Mouse (Mus musculus) hindbrain, embryonic 11.5 days (tissue): Measurements from ENCODE around the gene Rps12. TPM values are rescaled to one million over a fixed set of nuclear protein-coding genes. Genes with fewer than 3 reads are reported as not detected.

Experiments used
- ATAC-seq: fragments of 200-750 bp; cut with Nextera tagmentation; 2 replicates; pipeline ENCODE4 v1.8.0; 2017; ENCODE audit warnings: mild to moderate bottlenecking, moderate TSS enrichment, moderate library complexity; ENCODE audit not compliant: low FRiP score
- DNase-seq: peaks from one replicate; pipeline ENCODE4 v3.0.0-alpha.2; 2015; ENCODE audit warnings: low spot score
- H3K27ac ChIP-seq: fragments of 300-500 bp; sonication (generic); 2 replicates; pipeline ENCODE4 v1.5.1; 2014; ENCODE audit warnings: mild to moderate bottlenecking, low read depth, low read length
- H3K27me3 ChIP-seq: fragments of 300-500 bp; sonication (generic); 2 replicates; pipeline ENCODE4 v1.6.1; 2014; ENCODE audit warnings: mild to moderate bottlenecking, low read length, moderate library complexity, mixed read lengths; ENCODE audit not compliant: control insufficient read depth, insufficient read depth
- H3K36me3 ChIP-seq: fragments of 300-500 bp; sonication (generic); 2 replicates; pipeline ENCODE4 v1.6.1; 2014; ENCODE audit warnings: mild to moderate bottlenecking, low read length, moderate library complexity, mixed read lengths; ENCODE audit not compliant: control insufficient read depth, insufficient read depth
- H3K4me1 ChIP-seq: fragments of 300-500 bp; sonication (generic); replicated peaks from 2 replicates; pipeline ENCODE4 v1.6.1; 2014; ENCODE audit warnings: low read length, mixed read lengths; ENCODE audit not compliant: control insufficient read depth, insufficient read depth
- H3K4me2 ChIP-seq: fragments of 300-500 bp; sonication (generic); replicated peaks from 2 replicates; pipeline ENCODE4 v1.6.1; 2014; ENCODE audit warnings: mild to moderate bottlenecking, low read depth, low read length
- H3K4me3 ChIP-seq: fragments of 300-500 bp; sonication (generic); 2 replicates; pipeline ENCODE4 v1.5.1; 2014; ENCODE audit warnings: low read depth, low read length
- H3K9ac ChIP-seq: fragments of 300-500 bp; sonication (generic); 2 replicates; pipeline ENCODE4 v1.6.1; 2014; ENCODE audit warnings: low read depth, low read length
- H3K9me3 ChIP-seq: fragments of 300-500 bp; sonication (generic); 2 replicates; pipeline ENCODE4 v1.6.1; 2016; ENCODE audit warnings: low read length; ENCODE audit not compliant: control insufficient read depth
- WGBS: fragments of 180-500 bp; shearing (Covaris S2); extraction: QIAGEN DNeasy Blood & Tissue Kit; methylation state at CpG from one replicate; pipeline ENCODE4 v1.1.7; 2014; 5-methylcytosine and 5-hydroxymethylcytosine counted together
- polyA plus RNA-seq: library from polyadenylated mRNA; unstranded; fragments of >200 nt; fragmentation: Nextera tagmentation; extraction: Ambion mirVana; gene quantifications from 2 replicates; pipeline ENCODE4 v1.2.1, GENCODE M21; 2014

Rps12 gene
- polyA plus RNA-seq, 1 experiment from 2014 or later = 126 TPM

DNA sequence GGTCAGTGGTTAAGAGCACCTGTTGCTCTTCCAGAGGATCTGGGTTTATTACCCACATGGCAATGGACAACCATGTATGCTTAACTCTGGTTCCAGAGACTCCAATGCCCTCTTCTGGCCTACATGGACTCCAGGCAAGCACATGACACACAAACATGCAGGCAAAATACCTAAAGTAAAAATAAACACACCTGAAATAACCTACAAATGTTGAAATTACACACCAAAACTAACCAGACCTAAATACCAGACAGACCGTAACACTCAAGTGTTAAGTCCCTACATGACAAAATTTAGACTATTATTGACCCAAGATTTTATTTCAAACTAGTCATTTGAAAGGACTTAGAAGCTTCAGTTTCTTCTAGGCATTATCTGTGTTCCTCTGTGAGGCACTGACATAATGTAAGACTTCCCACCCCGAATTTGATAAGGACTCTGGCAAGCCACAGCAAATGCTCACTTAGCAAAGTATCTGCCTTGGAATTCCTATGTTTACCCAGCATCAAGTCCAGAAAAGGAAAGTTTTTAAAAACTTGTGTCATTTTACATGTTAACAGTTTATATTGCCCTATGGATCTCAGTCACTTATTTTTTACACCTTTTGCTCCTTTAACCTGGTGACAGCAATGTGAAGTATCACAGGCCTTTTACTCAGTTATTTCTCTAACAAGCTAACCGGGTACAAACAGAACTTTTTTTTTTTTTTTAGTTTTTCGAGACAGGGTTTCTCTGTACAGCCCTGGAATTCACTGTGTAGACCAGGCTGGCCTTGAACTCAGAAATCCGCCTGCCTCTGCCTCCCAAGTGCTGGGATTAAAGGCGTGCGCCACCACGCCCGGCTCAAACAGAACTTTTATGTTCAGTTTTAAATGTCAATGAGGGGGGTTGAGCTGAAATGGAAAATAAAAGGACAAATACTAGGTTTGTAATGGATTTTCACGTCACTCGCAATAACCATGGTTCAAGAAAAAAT, 5.0 kb downstream of the Rps12 start:
- Histone ChIP-seq H3K4me1 (peaks cover 3% of the 10 kb centered on the region; the same call in 1 of the 2 replicates), H3K9me3 (no peaks in the 10 kb centered on the region), H3K4me3 (no peak overlapping the region), H3K4me2 (no peak overlapping the region), H3K36me3 (0 out of 2 replicates have a peak, but pooled peaks cover 2% of the 10 kb centered on the region), H3K27me3 (no peaks in the 10 kb centered on the region), H3K27ac (no peak overlapping the region), H3K9ac (no peak overlapping the region)
- DNase-seq (no peak), ATAC-seq (no peak)
- WGBS = 86% methylated on average over 11 of the region's 11 CpGs

DNA sequence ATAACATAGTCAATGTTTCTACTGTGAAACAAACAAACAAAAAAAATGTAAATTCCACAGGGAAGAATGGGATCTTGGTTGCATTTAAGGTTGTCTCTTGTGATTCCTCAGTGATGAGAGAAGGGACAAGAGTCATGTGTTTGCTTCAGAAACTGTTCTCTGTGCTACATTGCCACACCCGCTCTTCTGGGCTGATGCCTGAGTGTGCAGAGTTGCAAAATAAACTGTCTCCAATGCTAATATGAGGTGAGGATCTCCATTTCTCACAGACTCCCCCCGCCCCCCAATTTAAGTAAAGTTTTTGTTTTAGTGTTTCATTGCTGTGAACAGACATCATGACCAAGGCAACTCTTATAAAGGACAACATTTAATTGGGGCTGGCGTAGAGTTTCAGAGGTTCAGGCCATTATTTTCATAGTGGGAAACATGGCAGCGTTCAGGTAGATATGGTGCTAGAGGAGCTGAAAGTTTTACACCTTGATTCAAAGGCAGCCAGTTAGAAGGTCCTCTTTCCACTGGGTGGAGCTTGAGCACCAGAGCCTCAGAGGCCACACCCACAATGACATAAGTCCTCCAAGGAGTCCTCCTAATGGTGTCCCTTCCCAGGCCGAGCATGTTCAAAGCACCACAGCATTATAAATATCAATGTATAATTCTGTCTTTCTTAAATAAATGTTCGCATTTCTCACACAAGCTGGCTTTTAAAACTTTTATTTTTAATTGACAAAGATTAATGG, 6.4 kb downstream of the Rps12 start:
- H3K4me3 ChIP-seq = no peak overlapping the region
- 88% methylated on average over 6 of the region's 6 CpGs for whole genome bisulfite sequencing
- H3K4me2 ChIP-seq = no peak overlapping the region
- ATAC-seq (no peak), DNase-seq (no peak)
- no peak overlapping the region for H3K27ac ChIP-seq
- H3K27me3 ChIP-seq = no peaks in the 10 kb centered on the region
- no peaks in the 10 kb centered on the region for H3K9me3 ChIP-seq
- 0 out of 2 replicates have a peak, but pooled peaks cover 2% of the 10 kb centered on the region for H3K36me3 ChIP-seq
- H3K4me1 ChIP-seq = peaks cover 2% of the 10 kb centered on the region; the same call in 1 of the 2 replicates
- no peak overlapping the region for H3K9ac ChIP-seq

DNA sequence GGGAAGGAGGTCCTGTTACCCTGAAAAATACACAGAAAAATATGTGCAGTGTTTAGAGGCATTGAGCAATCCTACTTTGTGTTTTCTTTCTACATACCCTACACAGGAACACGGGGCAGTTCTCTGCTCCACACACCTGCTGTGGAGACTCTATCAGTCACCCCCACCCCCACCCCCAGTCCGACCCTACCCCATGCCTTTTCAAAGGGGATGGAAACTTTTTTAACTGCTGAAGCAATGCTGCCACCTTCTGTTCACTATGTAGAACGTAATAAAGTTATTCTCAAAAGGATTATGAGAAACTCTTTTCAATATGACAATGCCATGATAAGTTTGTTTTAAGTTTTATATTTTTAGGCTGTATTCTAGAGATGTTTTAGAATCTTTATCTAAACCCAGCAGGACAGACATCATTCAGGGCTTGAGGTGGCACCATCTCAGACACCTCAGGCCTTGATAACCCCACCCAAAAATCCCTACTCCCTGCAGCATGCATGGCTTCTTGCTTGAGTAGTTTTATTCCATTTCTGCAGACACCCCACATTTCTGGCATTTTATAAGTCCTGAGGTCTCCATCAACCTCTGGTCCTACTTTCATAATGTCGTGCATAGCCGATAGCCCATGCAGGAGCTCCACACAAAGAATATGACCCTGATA, 9.7 kb downstream of the Rps12 start:
- ATAC-seq = peak; percentile 57; the same call in 1 of the 2 replicates
- no peak overlapping the region for H3K27ac ChIP-seq
- peak; percentile 41 for DNase-seq
- no peak overlapping the region for H3K4me3 ChIP-seq
- H3K9me3 ChIP-seq = no peaks in the 10 kb centered on the region
- 35% methylated on average over 5 of the region's 5 CpGs for WGBS
- H3K27me3 ChIP-seq = no peaks in the 10 kb centered on the region
- no peak overlapping the region for H3K9ac ChIP-seq
- no peak overlapping the region for H3K4me2 ChIP-seq
- no peaks in the 10 kb centered on the region for H3K4me1 ChIP-seq
- H3K36me3 ChIP-seq = no peaks in the 10 kb centered on the region

DNA sequence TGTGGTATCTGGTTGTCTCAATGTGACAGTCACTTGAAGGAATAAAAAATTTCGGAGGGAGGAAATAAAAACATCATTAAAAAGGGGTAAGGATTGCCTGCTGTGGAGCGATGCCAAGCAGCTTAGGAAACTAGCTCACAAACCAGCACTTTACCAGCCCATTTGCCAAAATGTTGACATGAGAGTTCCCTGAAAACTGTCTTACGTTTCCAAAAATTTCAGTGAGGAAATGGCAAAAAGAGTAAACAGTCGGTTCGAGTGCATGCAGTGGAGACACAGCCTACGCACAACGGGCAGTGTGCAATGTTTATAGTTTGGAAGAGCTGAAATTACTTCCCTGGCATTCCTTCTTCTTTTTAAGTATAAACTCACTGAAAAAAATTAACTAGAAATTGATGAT, 32.9 kb downstream of the Rps12 start:
- H3K27ac ChIP-seq = no peak overlapping the region
- WGBS = 77% methylated on average over 7 of the region's 7 CpGs
- H3K27me3 ChIP-seq = no peaks in the 10 kb centered on the region
- DNase-seq (no peak), ATAC-seq (no peak)
- no peaks in the 10 kb centered on the region for H3K4me1 ChIP-seq
- H3K9ac ChIP-seq = no peak overlapping the region
- H3K4me3 ChIP-seq = no peak overlapping the region
- H3K9me3 ChIP-seq = no peaks in the 10 kb centered on the region
- H3K36me3 ChIP-seq = no peaks in the 10 kb centered on the region
- no peak overlapping the region for H3K4me2 ChIP-seq

Other genes with a start within 250 kb of the Rps12 start
- 21.5 and 23.2 TPM in 2 replicates for gene Slc18b1, start 9.7 kb upstream of the Rps12 start, polyA plus RNA-seq
- gene Vnn3, start 64.2 kb upstream of the Rps12 start, polyA plus RNA-seq = 0.09 TPM in 1 of 2 replicates, not detected in the other
- gene Vnn1, start 107.4 kb upstream of the Rps12 start, polyA plus RNA-seq = 2.4 and 3.1 TPM in 2 replicates
- not detected in 2 replicates for gene Taar1, start 133.1 kb upstream of the Rps12 start, polyA plus RNA-seq
- gene Taar2, start 151.3 kb upstream of the Rps12 start, polyA plus RNA-seq = not detected in 2 replicates
- gene Taar3, start 162.3 kb upstream of the Rps12 start, polyA plus RNA-seq = not detected in 2 replicates
- not detected in 2 replicates for gene Taar4, start 173.2 kb upstream of the Rps12 start, polyA plus RNA-seq
- gene Taar5, start 183.4 kb upstream of the Rps12 start, polyA plus RNA-seq = not detected in 2 replicates
- not detected in 2 replicates for gene Taar6, start 198.4 kb upstream of the Rps12 start, polyA plus RNA-seq
- gene Taar7a, start 206.2 kb upstream of the Rps12 start, polyA plus RNA-seq = not detected in 2 replicates
- gene Taar7b, start 212.7 kb upstream of the Rps12 start, polyA plus RNA-seq = not detected in 2 replicates
- not detected in 2 replicates for gene Taar7d, start 239.9 kb upstream of the Rps12 start, polyA plus RNA-seq